Mouse (Mus musculus): ENCODE measurements around the gene Heca.
"Not testable (repeated sequence)": the region's sequence is repeated elsewhere in the genome, so short reads cannot be mapped to it uniquely, and the experiment has no call there.

Heca gene

GRCm38 (mm10) chr10:17947960-17948730 is at the start of gene Heca:
TSS of gene Heca (minus strand) at chr10:17948067.
- DNase-seq (ENCODE audit: low spot score in 2 of 2): peak; percentile 83 to 84

DNA sequence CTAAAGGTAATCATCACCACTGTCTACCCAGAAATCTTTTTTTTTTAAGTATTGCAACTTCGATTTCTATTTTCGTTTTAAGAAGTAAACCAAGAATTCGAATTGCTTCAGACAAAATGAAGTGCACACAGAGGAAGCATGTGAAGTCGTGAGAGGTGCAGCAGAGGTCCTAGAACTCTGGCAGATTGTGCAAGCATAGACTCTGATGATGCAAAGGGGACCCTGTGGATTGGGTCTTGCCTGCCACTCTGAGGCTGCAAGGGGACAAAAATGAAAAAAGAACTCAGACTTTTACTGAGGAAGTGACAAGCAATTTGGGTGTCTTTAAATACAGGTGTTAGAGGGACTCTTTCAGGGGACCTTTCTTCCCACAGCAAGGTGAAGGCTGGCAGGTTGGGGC is 42.7 kb upstream of the Heca start:
- DNase-seq (ENCODE audit: low spot score in 2 of 2): no peak

GRCm38 (mm10) chr10:17989136-17989535 is 41.3 kb upstream of the Heca start:
- DNase-seq (ENCODE audit: low spot score in 2 of 2): no peak

DNA sequence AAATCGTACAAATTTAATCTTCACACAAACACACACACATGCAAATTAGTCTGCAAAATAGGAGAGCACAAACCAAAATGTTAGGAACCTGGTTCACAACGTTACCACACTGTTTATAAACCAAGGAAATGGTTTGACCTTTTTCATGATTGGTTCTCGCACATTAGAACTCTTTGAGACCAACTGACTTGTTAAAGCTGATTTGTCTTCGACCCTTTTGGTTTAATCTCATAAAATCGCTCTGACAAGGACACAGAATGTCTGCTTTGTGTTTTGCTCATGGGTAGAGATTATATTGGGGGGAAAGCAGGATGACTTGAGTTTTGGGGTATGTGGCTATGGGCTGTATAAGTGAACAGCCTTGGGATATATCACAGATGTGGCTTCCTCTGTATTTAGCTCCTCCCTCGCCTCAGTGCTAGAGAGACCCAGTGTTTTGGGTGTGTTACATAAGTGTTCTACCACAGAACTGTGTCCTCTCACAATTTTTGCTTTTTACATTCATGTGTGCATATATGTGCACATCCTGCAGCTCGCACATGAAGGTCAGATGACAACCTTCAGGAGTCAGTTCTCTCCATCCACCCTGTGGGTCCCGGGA is 40.1 kb upstream of the Heca start:
- no peak for DNase-seq (ENCODE audit: low spot score in 2 of 2)

DNA sequence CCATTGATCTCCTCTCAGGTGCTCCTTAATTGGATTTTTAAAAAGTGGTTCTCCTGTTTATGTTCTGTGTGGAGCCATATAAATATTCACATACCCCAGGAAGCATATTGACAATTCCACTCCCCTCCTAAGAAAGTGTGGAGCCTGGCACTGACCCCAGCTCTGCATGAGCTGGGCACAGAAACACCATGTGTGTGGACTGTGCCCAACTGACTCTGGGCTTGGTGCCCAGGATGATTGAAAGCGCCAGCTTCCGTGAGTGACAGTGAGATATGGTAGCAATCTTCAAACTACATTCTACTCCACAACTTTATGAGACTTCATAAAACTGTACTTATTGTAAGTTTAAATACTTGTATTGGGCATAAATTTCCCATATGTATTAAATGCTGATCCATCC is 35.4 kb upstream of the Heca start:
- no peak for DNase-seq (ENCODE audit: low spot score in 2 of 2)

DNA sequence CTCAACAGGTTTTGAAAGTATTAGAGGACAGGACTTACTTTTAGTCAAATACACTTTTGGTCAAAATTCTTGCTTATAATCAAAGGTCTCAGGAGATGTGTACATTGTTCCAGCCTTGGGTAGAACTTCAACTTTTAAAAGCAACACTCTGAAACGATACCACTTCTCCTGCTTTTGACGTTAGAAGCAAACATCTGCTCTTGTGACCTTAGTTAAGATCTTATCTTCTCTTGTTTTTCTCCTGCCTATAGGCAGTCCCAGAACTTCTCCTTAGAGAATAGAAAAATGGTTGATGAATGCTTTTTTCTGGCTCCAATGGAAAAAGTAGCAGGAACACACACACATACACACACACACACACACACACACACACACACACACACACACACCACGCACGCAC is 18.2 kb upstream of the Heca start:
- no peak for DNase-seq (ENCODE audit: low spot score in 2 of 2)

GRCm38 (mm10) chr10:17950761-17951160 is 2.9 kb upstream of the Heca start:
- peak; percentile 8 to 25 for DNase-seq (ENCODE audit: low spot score in 2 of 2)

DNA sequence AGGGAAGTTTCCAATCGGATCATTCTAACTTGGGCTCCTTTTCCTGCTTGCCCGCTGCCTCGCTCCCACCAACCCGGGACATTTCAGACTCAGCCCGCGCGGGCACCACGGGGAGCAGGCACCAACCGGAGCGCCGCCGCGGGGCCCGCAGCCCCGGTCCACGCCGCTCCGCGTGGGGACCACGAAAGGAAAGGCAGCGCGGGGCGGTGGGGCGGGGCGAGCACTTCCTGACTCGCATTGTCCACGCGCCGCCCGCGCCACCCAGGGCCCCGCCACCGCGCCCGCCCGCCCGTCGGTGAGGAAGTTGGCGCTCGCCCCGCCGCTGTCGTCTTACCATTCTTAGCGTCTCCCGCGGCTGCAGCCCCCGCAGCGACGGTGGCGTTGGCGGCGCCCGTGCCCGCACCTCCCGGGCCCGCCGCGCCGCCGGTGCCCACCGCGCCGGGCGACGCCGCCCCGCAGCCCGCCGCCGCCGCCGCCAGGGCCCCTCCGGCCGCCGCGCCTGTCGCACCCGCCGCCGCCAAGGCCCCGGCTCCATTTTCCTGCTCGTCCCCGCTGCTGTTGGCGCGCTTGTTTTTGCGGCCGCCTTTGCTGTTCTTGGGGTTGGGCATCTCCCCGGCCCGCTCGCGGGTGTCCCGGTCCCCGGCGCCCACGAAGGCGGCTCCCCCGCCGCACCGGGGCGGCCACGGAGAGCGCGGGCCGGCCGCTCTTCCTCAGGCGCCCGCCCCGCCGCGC is 526 bp downstream of the Heca start:
- DNase-seq (ENCODE audit: low spot score in 2 of 2): peak; percentile 49 to 67

DNA sequence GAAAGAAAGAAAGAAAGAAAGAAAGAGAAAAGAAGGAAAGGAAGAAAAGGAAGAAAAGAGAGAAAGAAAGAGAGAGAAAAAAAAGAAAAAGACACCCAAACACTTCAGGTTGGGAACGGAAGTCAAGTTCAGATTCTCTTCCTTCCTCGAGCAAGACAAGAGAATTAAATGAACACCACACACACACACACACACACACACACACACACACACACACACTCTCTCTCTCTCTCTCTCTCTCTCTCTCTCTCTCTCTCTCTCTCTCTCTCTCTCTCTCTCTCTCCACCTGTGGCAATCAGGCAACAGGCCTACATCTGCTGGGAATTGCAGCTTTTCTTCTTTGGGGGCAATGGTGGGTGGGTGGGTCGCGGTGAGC is 1.1 kb downstream of the Heca start:
- DNase-seq (ENCODE audit: low spot score in 2 of 2): not testable (repeated sequence)

- no peak for DNase-seq (ENCODE audit: low spot score in 2 of 2)
Observed at GRCm38 (mm10) chr10:17946046-17946445, 1.8 kb downstream of the Heca start.

GRCm38 (mm10) chr10:17933622-17934021 is 14.2 kb downstream of the Heca start:
- no peak for DNase-seq (ENCODE audit: low spot score in 2 of 2)

DNA sequence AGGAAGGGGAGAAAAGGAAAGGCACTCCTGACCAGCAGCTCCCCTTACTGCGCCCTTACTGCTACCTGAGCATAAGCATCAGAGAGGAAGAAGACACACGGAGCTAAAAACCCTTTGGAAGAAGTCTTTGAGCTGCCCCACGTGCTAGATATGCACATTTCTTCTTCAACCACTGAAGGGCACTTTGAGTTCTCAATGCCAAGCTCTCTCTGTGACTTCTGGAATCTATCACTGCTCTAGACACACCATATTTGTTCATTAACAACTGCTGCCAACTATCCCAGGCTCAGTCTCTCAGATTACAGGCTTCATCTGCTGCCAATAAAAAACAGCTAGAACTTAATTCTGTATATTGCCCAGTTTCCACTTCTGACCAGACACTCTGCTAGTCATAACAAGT is 15.7 kb downstream of the Heca start:
- no peak for DNase-seq (ENCODE audit: low spot score in 2 of 2)

GRCm38 (mm10) chr10:17931157-17931556 is 16.7 kb downstream of the Heca start:
- no peak for DNase-seq (ENCODE audit: low spot score in 2 of 2)

- no peak for DNase-seq (ENCODE audit: low spot score in 2 of 2)
Observed at GRCm38 (mm10) chr10:17930445-17931083, 17.3 kb downstream of the Heca start.

DNA sequence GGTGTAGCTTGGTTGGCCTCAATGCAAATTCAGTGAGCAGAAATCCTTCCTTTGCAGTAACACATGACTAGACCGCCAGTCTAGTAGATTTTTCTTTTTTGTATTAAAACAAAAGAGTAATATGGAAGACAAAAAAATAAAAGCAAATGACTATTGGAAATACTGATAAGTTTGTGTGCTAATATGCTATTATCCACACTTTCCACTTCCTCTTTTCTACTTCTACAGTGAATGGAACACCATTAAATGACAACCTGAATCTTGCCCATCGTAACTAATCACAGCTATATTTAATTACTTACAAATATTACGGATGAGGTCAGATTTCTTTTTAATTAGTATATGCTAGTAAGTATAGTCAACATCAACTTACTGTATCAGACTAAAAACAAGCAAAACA is 22.7 kb downstream of the Heca start:
- DNase-seq (ENCODE audit: low spot score in 2 of 2): no peak

DNA sequence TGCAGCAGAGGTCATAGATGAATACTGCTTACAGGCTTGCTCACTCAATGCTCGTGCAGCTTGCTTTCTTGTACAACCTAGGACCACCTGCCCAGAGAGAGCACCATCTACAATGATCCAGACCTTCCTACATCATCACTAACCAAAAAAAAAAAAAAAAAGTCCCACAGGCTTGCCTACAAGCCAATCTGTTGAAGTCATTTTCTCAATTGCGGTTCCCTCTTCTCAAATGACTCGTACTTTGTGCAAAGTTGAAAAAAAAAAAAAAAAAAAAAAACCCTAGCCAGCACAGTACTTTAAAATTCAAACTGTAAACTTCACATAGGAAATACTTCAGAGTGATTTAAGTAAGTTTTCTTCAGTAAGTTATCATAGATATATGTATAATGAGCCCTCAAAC is 23.7 kb downstream of the Heca start:
- DNase-seq (ENCODE audit: low spot score in 2 of 2): no peak

DNA sequence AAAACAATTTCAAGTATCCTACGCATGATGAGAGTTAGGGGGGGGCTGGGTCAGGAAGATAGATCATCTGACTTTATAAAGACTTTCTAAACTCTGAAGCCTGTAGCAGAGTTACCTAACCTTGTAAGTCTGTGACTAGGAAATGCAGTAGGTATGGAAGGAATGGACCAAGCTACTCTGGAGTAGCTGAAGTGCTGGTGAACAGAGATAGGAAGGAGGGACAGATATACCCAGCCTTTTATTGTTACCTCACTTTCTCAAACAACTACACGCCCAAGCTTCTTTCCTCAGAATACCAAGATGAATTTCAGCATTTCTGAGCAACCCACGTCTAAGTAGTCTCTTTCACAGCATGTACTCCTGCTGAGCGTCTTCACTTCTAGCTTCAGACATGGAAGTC is 26.5 kb downstream of the Heca start:
- DNase-seq (ENCODE audit: low spot score in 2 of 2): no peak

DNA sequence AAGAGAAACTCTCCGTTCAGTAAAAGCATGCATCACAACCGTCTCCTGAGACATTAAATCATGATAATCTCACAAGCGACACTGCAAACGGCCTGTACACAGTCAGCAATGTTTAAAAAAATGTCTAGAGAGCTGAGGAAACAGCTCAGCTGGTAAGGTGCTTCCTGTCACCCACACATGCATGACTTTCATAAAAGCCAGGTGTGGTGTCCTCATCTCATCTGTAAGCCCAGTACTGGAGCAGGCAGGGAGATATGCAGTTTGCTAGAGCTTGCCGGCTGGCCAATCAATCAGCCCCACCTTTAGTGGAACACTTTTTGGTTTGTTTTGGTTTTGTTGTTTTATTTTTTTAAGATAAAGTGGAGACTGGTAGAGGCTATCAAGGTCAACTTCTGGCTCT is 27.9 kb downstream of the Heca start:
- no peak for DNase-seq (ENCODE audit: low spot score in 2 of 2)

DNA sequence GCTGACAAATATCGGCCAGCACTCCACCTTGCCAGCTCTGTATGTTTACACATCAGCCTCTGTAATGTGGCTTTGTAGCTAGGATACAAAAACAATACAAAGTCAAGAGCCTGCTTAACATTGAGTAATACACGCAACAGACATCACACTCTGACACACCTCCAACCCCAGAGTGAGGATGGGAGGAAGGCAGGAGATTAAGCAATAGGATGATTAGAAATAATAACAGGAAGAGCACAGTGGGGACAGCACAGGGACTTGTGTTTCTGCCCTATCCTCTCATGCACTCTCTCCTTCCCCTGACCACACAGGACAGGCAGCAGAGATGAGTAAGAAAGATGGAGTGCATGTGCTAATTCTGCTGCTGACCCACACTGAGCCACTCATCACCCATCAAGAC is 28.8 kb downstream of the Heca start:
- DNase-seq (ENCODE audit: low spot score in 2 of 2): no peak

- no peak for DNase-seq (ENCODE audit: low spot score in 2 of 2)
Observed at GRCm38 (mm10) chr10:17908731-17909130, 39.1 kb downstream of the Heca start.

- DNase-seq (ENCODE audit: low spot score in 2 of 2): not testable (repeated sequence)
Observed at GRCm38 (mm10) chr10:17906405-17906804, 41.5 kb downstream of the Heca start.

- no peak for DNase-seq (ENCODE audit: low spot score in 2 of 2)
Observed at GRCm38 (mm10) chr10:17903449-17903848, 44.4 kb downstream of the Heca start.

All from right cerebral cortex, postnatal 36 days (tissue).